Mouse (Mus musculus) liver, adult 10 weeks (tissue): ENCODE data around the gene Zfp976. TPM values are rescaled to one million over a fixed set of nuclear protein-coding genes. Genes with fewer than 3 reads are reported as not detected.

ENCODE experiments used
- polyA plus RNA-seq: library from polyadenylated mRNA; stranded (reverse); fragments of 350-450 nt; fragmentation: Illumina TruSeq; extraction: RNeasy Lipid Tissue Mini Kit (QIAGEN cat#74804); gene quantifications from one replicate; pipeline ENCODE4 v1.2.3, GENCODE M21; 2014; ENCODE audit warnings: low read depth, low replicate concordance

Gene Zfp976
- 9.2 TPM for polyA plus RNA-seq

DNA sequence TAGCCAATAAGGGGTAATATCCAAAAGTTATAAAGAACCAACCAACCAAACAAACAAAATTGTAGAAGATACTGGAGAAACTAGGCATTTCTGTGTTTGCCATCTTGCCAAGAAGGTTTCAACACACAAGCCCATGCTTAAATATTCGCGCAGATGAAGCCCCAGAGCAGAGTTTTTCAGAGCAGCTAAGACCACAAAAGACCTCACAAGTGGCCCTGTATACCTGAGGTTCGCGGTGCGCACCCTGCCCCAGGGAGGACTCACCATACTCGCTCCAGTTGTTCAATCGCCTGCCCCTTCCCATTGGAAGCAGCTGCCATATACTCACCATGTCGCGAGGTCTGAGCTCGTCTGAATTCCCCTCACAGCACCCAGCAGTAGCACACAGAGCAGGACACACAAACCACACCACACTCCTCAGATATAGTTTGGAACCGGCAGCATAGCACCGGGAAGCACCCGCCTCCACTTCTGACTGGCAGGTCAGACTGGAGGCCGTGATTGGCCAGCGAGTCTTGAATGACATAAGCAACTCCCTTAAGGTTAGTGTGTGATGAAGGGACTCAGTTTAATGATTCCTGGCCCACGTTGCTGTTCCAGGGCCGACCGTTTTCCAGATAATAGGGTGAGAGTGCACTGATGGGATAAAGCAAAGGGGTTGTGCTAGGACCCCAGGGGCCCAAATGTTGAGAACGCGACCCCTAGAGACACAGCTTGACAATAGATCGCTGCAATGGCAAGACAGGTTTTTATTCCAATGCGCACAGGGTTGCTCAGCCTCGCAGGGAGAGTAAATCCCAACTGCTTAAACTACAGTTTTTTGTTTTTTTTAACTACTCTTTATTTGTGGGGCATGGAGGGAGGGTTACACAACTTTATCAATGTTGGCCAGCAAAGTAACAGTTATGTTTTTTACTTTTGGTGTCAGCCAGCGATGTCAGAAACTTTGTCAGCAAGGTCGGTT, at the start of gene Zfp976:
TSS of gene Zfp976 (minus strand) at position 437 of the 964 bp plus-strand sequence.

DNA sequence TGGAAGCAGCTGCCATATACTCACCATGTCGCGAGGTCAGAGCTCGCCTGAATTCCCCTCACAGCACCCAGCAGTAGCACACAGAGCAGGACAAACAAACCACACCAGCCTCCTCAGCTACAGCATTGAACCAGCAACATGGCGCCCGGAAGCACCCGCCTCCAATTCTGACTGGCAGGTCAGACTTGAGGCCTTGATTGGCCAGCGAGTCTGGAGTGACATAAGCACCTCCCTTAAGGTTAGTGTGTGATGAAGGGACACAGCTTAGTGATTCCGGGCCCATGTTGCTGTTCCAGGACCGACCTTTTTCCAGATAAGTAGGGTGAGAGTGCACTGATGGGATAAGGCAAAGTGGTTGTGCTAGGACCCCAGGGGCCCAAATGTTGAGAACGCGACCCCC, 50.0 kb downstream of the Zfp976 start, which contains the start of gene Zfp977:
TSS of gene Zfp977 (minus strand) at position 135 of the 400 bp plus-strand sequence.

DNA sequence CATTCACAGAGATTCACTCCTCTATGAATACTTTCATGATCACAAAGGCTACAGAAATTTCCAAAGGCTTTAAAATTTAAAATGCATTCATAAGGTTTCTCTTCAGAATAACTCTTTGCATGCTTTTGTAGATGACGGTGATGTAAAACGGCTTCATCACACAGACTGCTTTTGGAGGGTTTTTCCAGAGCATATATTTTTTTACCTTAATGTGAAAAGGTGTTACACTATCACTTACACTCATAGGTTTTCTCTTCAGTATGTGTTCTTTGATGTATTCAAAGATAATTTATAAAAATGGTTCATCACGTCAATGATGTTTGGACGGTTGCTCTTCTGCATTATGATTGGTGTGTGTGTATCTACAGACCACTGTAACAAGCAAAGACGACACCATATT, 63.9 kb downstream of the Zfp976 start, which contains the start of gene Gm21028:
TSS of gene Gm21028 (minus strand) at position 101 of the 400 bp plus-strand sequence.

Other genes with a start within 250 kb of the Zfp976 start
- gene 4933421I07Rik, start 194.5 kb downstream of the Zfp976 start, polyA plus RNA-seq = not detected
- gene Zfp141, start 136.8 kb downstream of the Zfp976 start, polyA plus RNA-seq = 14.5 TPM
- not detected for gene Gm21028, start 64.0 kb downstream of the Zfp976 start, polyA plus RNA-seq
- 4.1 TPM for gene Zfp977, start 50.0 kb downstream of the Zfp976 start, polyA plus RNA-seq
- gene Zfp975, start 50.2 kb upstream of the Zfp976 start, polyA plus RNA-seq = 12.6 TPM
- gene Gm17067, start 84.4 kb upstream of the Zfp976 start, polyA plus RNA-seq = not detected
- gene Vmn2r62, start 150.9 kb upstream of the Zfp976 start, polyA plus RNA-seq = not detected
- gene Gm2381, start 224.6 kb upstream of the Zfp976 start, polyA plus RNA-seq = not detected